8 mouse cellular contexts compared by ENCODE assay signal in genomic region chr1:36474646-36475045, GRCm38 (mm10). TPM values are rescaled to one million over a fixed set of nuclear protein-coding genes. Genes with fewer than 3 reads are reported as not detected.
DNase-seq lines count a peak whose midpoint lies in the region; ATAC-seq and TF ChIP-seq lines count a peak whose summit lies in the region.

No protein-coding gene starts in this region.

- H3K4me1 ChIP-seq in hindbrain, embryonic 10.5 days (replicated peaks): peaks cover 78% of the 10 kb centered on the region
- peaks cover 6% of the 10 kb centered on the region; the same call in 1 of the 2 replicates for H3K4me1 ChIP-seq in hindbrain, embryonic 11.5 days (replicated peaks; ENCODE audit: control insufficient read depth, insufficient read depth, low read length)
- peaks cover 71% of the 10 kb centered on the region for H3K4me1 ChIP-seq in forebrain, embryonic 10.5 days
- H3K4me1 ChIP-seq in kidney, embryonic 16.5 days (ENCODE audit: insufficient read depth, low read length): peaks cover 72% of the 10 kb centered on the region
- peaks cover 31% of the 10 kb centered on the region for H3K4me1 ChIP-seq in midbrain, postnatal 0 days (ENCODE audit: insufficient read depth, low read length)

- peak overlapping the region; percentile 72 for H3K4me3 ChIP-seq in hindbrain, embryonic 10.5 days
- no peak overlapping the region for H3K4me3 ChIP-seq in hindbrain, embryonic 11.5 days (ENCODE audit: low read depth, low read length)
- H3K4me3 ChIP-seq in forebrain, embryonic 10.5 days: peak overlapping the region; percentile 72
- no peak overlapping the region for H3K4me3 ChIP-seq in kidney, embryonic 16.5 days (ENCODE audit: low read length)
- no peak overlapping the region for H3K4me3 ChIP-seq in midbrain, postnatal 0 days (ENCODE audit: low read depth, low read length)

- no peak for DNase-seq in hindbrain, embryonic 10.5 days (ENCODE audit: low spot score)
- DNase-seq in hindbrain, embryonic 11.5 days (ENCODE audit: low spot score): no peak
- DNase-seq in forebrain, embryonic 10.5 days (ENCODE audit: extremely low spot score, low spot score): no peak
- DNase-seq in midbrain, postnatal 0 days (ENCODE audit: low spot score): no peak
- no peak for DNase-seq in MN1 (ENCODE audit: low spot score)
- no peak for DNase-seq in thymus, adult 18-20 months

- H3K9ac ChIP-seq in hindbrain, embryonic 11.5 days (ENCODE audit: low read depth, low read length): no peak overlapping the region
- no peak overlapping the region; the same call in 1 of the 2 replicates for H3K9ac ChIP-seq in kidney, embryonic 16.5 days (replicated peaks; ENCODE audit: low read length)
- H3K9ac ChIP-seq in midbrain, postnatal 0 days (replicated peaks; ENCODE audit: low read length, poor library complexity, severe bottlenecking): no peak overlapping the region; the same call in 1 of the 2 replicates

- no peaks in the 10 kb centered on the region for H3K36me3 ChIP-seq in hindbrain, embryonic 10.5 days
- H3K36me3 ChIP-seq in hindbrain, embryonic 11.5 days (ENCODE audit: control insufficient read depth, insufficient read depth, low read length): no peaks in the 10 kb centered on the region
- no peaks in the 10 kb centered on the region for H3K36me3 ChIP-seq in forebrain, embryonic 10.5 days (replicated peaks)
- H3K36me3 ChIP-seq in kidney, embryonic 16.5 days (ENCODE audit: insufficient read depth, low read length): no peaks in the 10 kb centered on the region
- no peaks in the 10 kb centered on the region for H3K36me3 ChIP-seq in midbrain, postnatal 0 days (ENCODE audit: insufficient read depth, low read length)

- H3K27ac ChIP-seq in hindbrain, embryonic 10.5 days: peak overlapping the region; percentile 35; the same call in 1 of the 2 replicates
- H3K27ac ChIP-seq in hindbrain, embryonic 11.5 days (ENCODE audit: low read depth, low read length): no peak overlapping the region
- no peak overlapping the region for H3K27ac ChIP-seq in forebrain, embryonic 10.5 days
- H3K27ac ChIP-seq in kidney, embryonic 16.5 days (ENCODE audit: low read length): no peak overlapping the region
- no peak overlapping the region for H3K27ac ChIP-seq in midbrain, postnatal 0 days (ENCODE audit: low read depth, low read length)

- TF ChIP-seq CTCF in midbrain, postnatal 0 days (IDR thresholded peaks at IDR 0.05): no peak

- WGBS in hindbrain, embryonic 10.5 days: 73% methylated on average over 3 of the region's 3 CpGs
- WGBS in hindbrain, embryonic 11.5 days: 54% methylated on average over 3 of the region's 3 CpGs
- 72% methylated on average over 3 of the region's 3 CpGs for WGBS in forebrain, embryonic 10.5 days
- 45% methylated on average over 3 of the region's 3 CpGs for WGBS in kidney, embryonic 16.5 days
- 50% methylated on average over 3 of the region's 3 CpGs for WGBS in midbrain, postnatal 0 days

- H3K4me2 ChIP-seq in hindbrain, embryonic 11.5 days (replicated peaks; ENCODE audit: low read depth, low read length): no peak overlapping the region
- peak overlapping the region; percentile 25 for H3K4me2 ChIP-seq in kidney, embryonic 16.5 days (replicated peaks; ENCODE audit: low read depth, low read length)
- H3K4me2 ChIP-seq in midbrain, postnatal 0 days (ENCODE audit: low read depth, low read length, poor library complexity, severe bottlenecking): peak overlapping the region; percentile 65

- no peak for ATAC-seq in hindbrain, embryonic 11.5 days (ENCODE audit: low FRiP score)
- ATAC-seq in kidney, embryonic 16.5 days (ENCODE audit: low FRiP score, low TSS enrichment): no peak
- no peak for ATAC-seq in midbrain, postnatal 0 days (ENCODE audit: low FRiP score)
- no peak for ATAC-seq in megakaryocyte progenitor cell, adult 5-6 weeks (replicated peaks; ENCODE audit: poor library complexity)

- H3K9me3 ChIP-seq in hindbrain, embryonic 10.5 days: no peaks in the 10 kb centered on the region
- H3K9me3 ChIP-seq in hindbrain, embryonic 11.5 days (ENCODE audit: control insufficient read depth, low read length): no peaks in the 10 kb centered on the region
- no peaks in the 10 kb centered on the region for H3K9me3 ChIP-seq in forebrain, embryonic 10.5 days
- no peaks in the 10 kb centered on the region for H3K9me3 ChIP-seq in kidney, embryonic 16.5 days (ENCODE audit: low read length)
- no peaks in the 10 kb centered on the region for H3K9me3 ChIP-seq in midbrain, postnatal 0 days (ENCODE audit: low read length)

- H3K27me3 ChIP-seq in hindbrain, embryonic 10.5 days (ENCODE audit: insufficient read depth, poor library complexity, severe bottlenecking): peaks cover 21% of the 10 kb centered on the region
- H3K27me3 ChIP-seq in hindbrain, embryonic 11.5 days (ENCODE audit: control insufficient read depth, insufficient read depth, low read length): no peaks in the 10 kb centered on the region
- H3K27me3 ChIP-seq in forebrain, embryonic 10.5 days (ENCODE audit: poor library complexity, severe bottlenecking): peaks cover 6% of the 10 kb centered on the region
- H3K27me3 ChIP-seq in kidney, embryonic 16.5 days (ENCODE audit: insufficient read depth, low read length): no peaks in the 10 kb centered on the region
- no peaks in the 10 kb centered on the region for H3K27me3 ChIP-seq in midbrain, postnatal 0 days (ENCODE audit: insufficient read depth, low read length)

RNA-seq across cellular contexts. Expression of gene Cnnm4, which starts 3.2 kb away (rescaled TPM):
- polyA plus RNA-seq in hindbrain, embryonic 10.5 days (2016; fragmentation: Nextera tagmentation; extraction: Ambion mirVana): 13.4 and 15.3 TPM in 2 replicates
- 9.5 and 10.4 TPM in 2 replicates for polyA plus RNA-seq in hindbrain, embryonic 11.5 days (2014; fragmentation: Nextera tagmentation; extraction: Ambion mirVana)
- 14.5 and 15.5 TPM in 2 replicates for polyA plus RNA-seq in forebrain, embryonic 10.5 days (2016; fragmentation: Nextera tagmentation; extraction: Ambion mirVana)
- 13.8 and 13.9 TPM in 2 replicates for polyA plus RNA-seq in kidney, embryonic 16.5 days (2015; fragmentation: Nextera tagmentation; extraction: Ambion mirVana)
- total RNA-seq in midbrain, postnatal 0 days (2014; rRNA removed): 15.6 and 16.8 TPM in 2 replicates
- 10.6 and 11.0 TPM in 2 replicates for polyA plus RNA-seq in midbrain, postnatal 0 days (2015; fragmentation: Nextera tagmentation; extraction: Ambion mirVana)
- 10.0 and 12.1 TPM in 2 replicates for total RNA-seq in megakaryocyte progenitor cell, adult 5-6 weeks (2015)
- total RNA-seq in megakaryocyte progenitor cell, adult 5-6 weeks (2017): 7.0 and 8.4 TPM in 2 replicates

RNA-seq across cellular contexts. Expression of gene Lman2l, which starts 29.6 kb away (rescaled TPM):
- 62.9 and 65.2 TPM in 2 replicates for polyA plus RNA-seq in hindbrain, embryonic 10.5 days (2016; fragmentation: Nextera tagmentation; extraction: Ambion mirVana)
- 35.7 and 45.3 TPM in 2 replicates for polyA plus RNA-seq in hindbrain, embryonic 11.5 days (2014; fragmentation: Nextera tagmentation; extraction: Ambion mirVana)
- polyA plus RNA-seq in forebrain, embryonic 10.5 days (2016; fragmentation: Nextera tagmentation; extraction: Ambion mirVana): 59.6 and 60.5 TPM in 2 replicates
- 54.0 and 61.4 TPM in 2 replicates for polyA plus RNA-seq in kidney, embryonic 16.5 days (2015; fragmentation: Nextera tagmentation; extraction: Ambion mirVana)
- 25.9 and 26.4 TPM in 2 replicates for total RNA-seq in midbrain, postnatal 0 days (2014; rRNA removed)
- polyA plus RNA-seq in midbrain, postnatal 0 days (2015; fragmentation: Nextera tagmentation; extraction: Ambion mirVana): 40.0 and 40.7 TPM in 2 replicates
- 17.0 and 23.0 TPM in 2 replicates for total RNA-seq in megakaryocyte progenitor cell, adult 5-6 weeks (2015)
- total RNA-seq in megakaryocyte progenitor cell, adult 5-6 weeks (2017): 6.5 and 7.1 TPM in 2 replicates

RNA-seq across cellular contexts. Expression of gene Cnnm3, which starts 37.0 kb away (rescaled TPM):
- 3.2 and 3.5 TPM in 2 replicates for polyA plus RNA-seq in hindbrain, embryonic 10.5 days (2016; fragmentation: Nextera tagmentation; extraction: Ambion mirVana)
- 3.9 and 7.9 TPM in 2 replicates for polyA plus RNA-seq in hindbrain, embryonic 11.5 days (2014; fragmentation: Nextera tagmentation; extraction: Ambion mirVana)
- 2.9 and 3.0 TPM in 2 replicates for polyA plus RNA-seq in forebrain, embryonic 10.5 days (2016; fragmentation: Nextera tagmentation; extraction: Ambion mirVana)
- 3.5 and 3.7 TPM in 2 replicates for polyA plus RNA-seq in kidney, embryonic 16.5 days (2015; fragmentation: Nextera tagmentation; extraction: Ambion mirVana)
- total RNA-seq in midbrain, postnatal 0 days (2014; rRNA removed): 32.9 and 40.8 TPM in 2 replicates
- polyA plus RNA-seq in midbrain, postnatal 0 days (2015; fragmentation: Nextera tagmentation; extraction: Ambion mirVana): 4.3 and 5.2 TPM in 2 replicates
- 13.0 and 15.2 TPM in 2 replicates for total RNA-seq in megakaryocyte progenitor cell, adult 5-6 weeks (2015)
- 8.0 and 13.0 TPM in 2 replicates for total RNA-seq in megakaryocyte progenitor cell, adult 5-6 weeks (2017)

Comparison
In these comparisons a context has a peak if more than half of its experiments do, and no peak if none do; other contexts are left out.
1. H3K4me3 ChIP-seq: peak in hindbrain, embryonic 10.5 days (single experiment) and forebrain, embryonic 10.5 days (single experiment); none in hindbrain, embryonic 11.5 days (single experiment), kidney, embryonic 16.5 days (single experiment) and midbrain, postnatal 0 days (single experiment).